Mouse (Mus musculus) activated CD4-positive, CD25-positive, alpha-beta regulatory T cell (primary cell): ENCODE data around the gene Adat2. TPM values are rescaled to one million over a fixed set of nuclear protein-coding genes. Genes with fewer than 3 reads are reported as not detected.

ENCODE experiments used
- polyA plus RNA-seq, 2 experiments: library from polyadenylated mRNA; unstranded; fragments of 100-300 nt; shearing (Covaris generic); gene quantifications; one replicate each; pipeline ENCODE4 v1.2.1; 2017

Gene Adat2
- 1 to 10 TPM; 2.9 to 3.1 TPM for polyA plus RNA-seq

DNA sequence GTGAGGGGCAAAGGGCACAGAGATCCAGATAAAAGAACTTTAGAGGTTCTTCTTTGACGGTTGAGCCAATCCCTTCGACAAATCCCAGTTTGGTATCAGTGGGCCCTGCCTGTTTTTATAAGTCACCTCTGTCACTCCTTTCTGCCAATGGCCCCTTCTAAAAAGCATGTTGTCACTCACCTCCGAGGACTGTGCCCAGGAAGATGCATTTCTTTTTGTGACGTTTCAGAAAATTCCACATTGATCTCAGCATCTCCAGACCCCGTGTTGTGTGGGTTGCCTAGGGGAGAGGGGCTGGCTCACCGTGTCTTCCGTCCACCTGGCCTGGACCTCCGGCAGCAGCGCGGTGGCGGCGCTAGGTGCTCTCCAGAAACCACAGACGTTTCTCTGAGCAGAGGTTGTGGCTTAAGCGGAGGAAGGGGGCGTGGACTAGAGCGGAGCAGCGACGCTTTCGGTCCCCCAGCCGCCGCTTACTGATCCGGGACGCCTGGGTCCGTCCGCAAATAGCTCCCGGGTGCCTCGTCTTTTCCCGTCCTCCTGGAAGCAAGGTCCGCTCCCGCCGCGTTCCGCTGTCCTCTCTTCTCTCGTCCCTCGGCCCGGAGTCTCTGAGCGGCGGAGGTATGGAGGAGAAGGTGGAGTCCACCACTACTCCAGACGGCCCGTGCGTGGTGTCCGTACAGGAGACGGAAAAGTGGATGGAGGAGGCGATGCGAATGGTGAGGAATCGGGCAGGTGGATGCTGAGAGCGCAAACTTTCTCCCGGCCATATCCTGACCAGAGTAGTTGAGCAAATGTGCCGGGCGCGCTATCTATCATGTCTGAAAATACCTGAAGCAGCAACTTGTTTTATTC is at the start of gene Adat2, which contains the start of gene Pex3:
Gene Adat2, plus strand, starts transcription at position 249 of the 852 bp plus-strand sequence.
Gene Pex3, minus strand, starts transcription at position 497 of the 852 bp plus-strand sequence.

Other genes with a start within 250 kb of the Adat2 start
- 10 to 100 TPM in 1 of 2 experiments, 1 to 10 TPM in 1; 8.3 to 10.7 TPM for gene Phactr2, start 78.5 kb upstream of the Adat2 start, polyA plus RNA-seq
- 10 to 100 TPM; 36.1 to 60.4 TPM for gene Fuca2, start 53.4 kb upstream of the Adat2 start, polyA plus RNA-seq
- gene Pex3, start 248 bp downstream of the Adat2 start, polyA plus RNA-seq: 10 to 100 TPM; 23.8 to 32.5 TPM